Mouse (Mus musculus): Measurements from ENCODE around the gene AI467606. TPM values are rescaled to one million over a fixed set of nuclear protein-coding genes. Genes with fewer than 3 reads are reported as not detected.

The AI467606 gene
- total and polyA plus RNA-seq, 2 experiments from 2014 or later, result 0.68 to 1.0 TPM

- Histone ChIP-seq H3K9ac (replicated peaks; ENCODE audit: low read length) (no peak within 1 kb of the TSS), H3K4me1 (ENCODE audit: insufficient read depth, low read length) (no peaks in the 10 kb centered on the region), H3K36me3 (ENCODE audit: insufficient read depth, low read length) (no peaks in the 10 kb centered on the region), H3K9me3 (ENCODE audit: low read length) (no peaks in the 10 kb centered on the region), H3K27me3 (ENCODE audit: insufficient read depth, low read length) (no peaks in the 10 kb centered on the region), H3K27ac (no peak within 1 kb of the TSS), H3K4me2 (ENCODE audit: low read depth, low read length) (no peak within 1 kb of the TSS), H3K4me3 (ENCODE audit: low read length) (no peak within 1 kb of the TSS)
- ATAC-seq, result no peak
- no peak for TF ChIP-seq CTCF (IDR thresholded peaks at IDR 0.05; ENCODE audit: low read depth)
- WGBS, result 60% methylated on average over 9 of the region's 9 CpGs
- no peak for DNase-seq (ENCODE audit: low spot score)
Observed at GRCm38 (mm10) chr7:127137262-127138017, 46.3 kb downstream of the AI467606 start, which contains the start of gene Spn. TSS of gene Spn (minus strand) at chr7:127137823.

DNA sequence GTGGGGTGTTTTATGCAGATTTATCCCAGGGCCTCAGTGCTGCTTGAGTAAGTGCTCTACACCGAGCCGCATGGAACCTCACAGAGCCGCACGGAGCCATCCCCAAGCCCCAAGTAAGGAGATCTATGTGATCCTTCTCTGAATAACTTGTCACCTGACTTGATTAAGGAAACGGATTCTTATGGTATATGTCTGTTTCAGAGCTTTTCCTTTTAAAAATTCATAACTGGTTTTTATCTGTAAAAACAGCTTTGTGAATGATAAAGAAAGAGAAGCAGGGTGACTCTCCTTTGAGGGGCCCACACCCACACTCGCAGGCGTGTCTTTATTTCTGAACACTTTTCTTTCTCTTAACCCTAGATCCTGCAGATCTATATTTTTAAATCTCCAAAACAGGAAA lies 47.9 kb downstream of the AI467606 start:
- Histone ChIP-seq H3K27ac (no peak overlapping the region), H3K4me1 (ENCODE audit: insufficient read depth, low read length) (no peaks in the 10 kb centered on the region), H3K9me3 (ENCODE audit: low read length) (no peaks in the 10 kb centered on the region), H3K4me3 (ENCODE audit: low read length) (no peak overlapping the region), H3K27me3 (ENCODE audit: insufficient read depth, low read length) (no peaks in the 10 kb centered on the region), H3K36me3 (ENCODE audit: insufficient read depth, low read length) (no peaks in the 10 kb centered on the region), H3K4me2 (ENCODE audit: low read depth, low read length) (no peak overlapping the region), H3K9ac (replicated peaks; ENCODE audit: low read length) (no peak overlapping the region)
- TF ChIP-seq CTCF (IDR thresholded peaks at IDR 0.05; ENCODE audit: low read depth), result no peak
- no peak for ATAC-seq
- WGBS, result 92% methylated on average over 7 of the region's 7 CpGs
- DNase-seq (ENCODE audit: low spot score), result no peak

- Histone ChIP-seq H3K36me3 (ENCODE audit: insufficient read depth, low read length) (no peaks in the 10 kb centered on the region), H3K27ac (no peak overlapping the region), H3K9me3 (ENCODE audit: low read length) (no peaks in the 10 kb centered on the region), H3K9ac (replicated peaks; ENCODE audit: low read length) (no peak overlapping the region), H3K4me3 (ENCODE audit: low read length) (no peak overlapping the region), H3K4me2 (ENCODE audit: low read depth, low read length) (no peak overlapping the region), H3K4me1 (ENCODE audit: insufficient read depth, low read length) (no peaks in the 10 kb centered on the region), H3K27me3 (ENCODE audit: insufficient read depth, low read length) (no peaks in the 10 kb centered on the region)
- ATAC-seq (no peak), DNase-seq (ENCODE audit: low spot score) (no peak)
- WGBS, result 55% methylated on average over 5 of the region's 5 CpGs
- no peak for TF ChIP-seq CTCF (IDR thresholded peaks at IDR 0.05; ENCODE audit: low read depth)
Observed at GRCm38 (mm10) chr7:127139562-127139961, 48.4 kb downstream of the AI467606 start.

GRCm38 (mm10) chr7:127140623-127141404 lies 49.7 kb downstream of the AI467606 start:
- no peaks in the 10 kb centered on the region for H3K36me3 ChIP-seq (ENCODE audit: insufficient read depth, low read length)
- no peaks in the 10 kb centered on the region for H3K9me3 ChIP-seq (ENCODE audit: low read length)
- no peak overlapping the region for H3K4me2 ChIP-seq (ENCODE audit: low read depth, low read length)
- H3K4me3 ChIP-seq (ENCODE audit: low read length), result no peak overlapping the region
- no peak overlapping the region for H3K27ac ChIP-seq
- DNase-seq (ENCODE audit: low spot score) (no peak), ATAC-seq (no peak)
- no peaks in the 10 kb centered on the region for H3K27me3 ChIP-seq (ENCODE audit: insufficient read depth, low read length)
- 65% methylated on average over 7 of the region's 7 CpGs for WGBS
- H3K4me1 ChIP-seq (ENCODE audit: insufficient read depth, low read length), result no peaks in the 10 kb centered on the region
- no peak overlapping the region for H3K9ac ChIP-seq (replicated peaks; ENCODE audit: low read length)
- peak; percentile 23; the same call in 1 of the 2 replicates for TF ChIP-seq CTCF (IDR thresholded peaks at IDR 0.05; ENCODE audit: low read depth)

DNA sequence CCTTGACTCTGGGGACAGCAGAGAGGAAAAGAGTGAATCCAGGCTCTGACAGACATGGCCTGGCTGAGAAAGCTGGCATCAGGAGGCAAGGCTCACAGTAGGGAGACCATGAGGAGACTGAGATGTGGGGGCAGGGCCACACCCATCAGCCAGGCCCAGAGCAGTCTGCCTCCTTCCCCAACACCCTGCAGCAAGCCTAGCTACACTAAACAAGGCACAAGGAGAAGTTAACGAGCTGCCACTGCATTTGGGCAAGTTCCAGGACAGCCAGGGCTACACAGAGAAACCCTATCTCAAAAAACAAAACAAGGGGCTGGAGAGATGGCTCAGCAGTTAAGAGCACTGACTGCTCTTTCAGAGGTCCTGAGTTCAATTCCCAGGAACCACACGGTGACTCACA lies 51.1 kb downstream of the AI467606 start:
- Histone ChIP-seq H3K27me3 (ENCODE audit: insufficient read depth, low read length) (no peaks in the 10 kb centered on the region), H3K4me3 (ENCODE audit: low read length) (no peak overlapping the region), H3K9ac (replicated peaks; ENCODE audit: low read length) (no peak overlapping the region), H3K9me3 (ENCODE audit: low read length) (no peaks in the 10 kb centered on the region), H3K4me2 (ENCODE audit: low read depth, low read length) (no peak overlapping the region), H3K36me3 (ENCODE audit: insufficient read depth, low read length) (no peaks in the 10 kb centered on the region), H3K4me1 (ENCODE audit: insufficient read depth, low read length) (no peaks in the 10 kb centered on the region), H3K27ac (no peak overlapping the region)
- DNase-seq (ENCODE audit: low spot score) (no peak), ATAC-seq (no peak)
- WGBS, result 44% methylated on average over 2 of the region's 2 CpGs
- no peak for TF ChIP-seq CTCF (IDR thresholded peaks at IDR 0.05; ENCODE audit: low read depth)

DNA sequence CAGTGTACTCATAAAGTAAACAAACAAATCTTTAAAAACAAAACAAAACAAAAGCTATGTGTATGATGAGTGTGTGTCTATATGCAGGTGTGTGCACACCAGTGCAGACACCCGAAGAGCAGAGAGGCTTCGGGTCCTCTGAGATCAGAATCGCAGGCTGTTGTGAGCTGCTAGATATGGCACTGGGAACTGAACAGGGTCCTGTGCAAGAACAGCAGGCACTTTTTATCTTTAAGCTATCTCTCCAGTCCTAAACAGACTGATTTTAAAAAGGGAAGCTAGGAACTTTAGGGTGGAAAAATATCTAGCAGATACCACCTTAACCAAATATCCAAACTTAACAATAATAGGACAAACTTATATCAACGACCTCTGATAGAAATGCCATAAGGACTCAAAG lies 51.5 kb downstream of the AI467606 start:
- Histone ChIP-seq H3K4me2 (ENCODE audit: low read depth, low read length) (no peak overlapping the region), H3K36me3 (ENCODE audit: insufficient read depth, low read length) (no peaks in the 10 kb centered on the region), H3K9ac (replicated peaks; ENCODE audit: low read length) (no peak overlapping the region), H3K4me1 (ENCODE audit: insufficient read depth, low read length) (no peaks in the 10 kb centered on the region), H3K27ac (no peak overlapping the region), H3K9me3 (ENCODE audit: low read length) (no peaks in the 10 kb centered on the region), H3K4me3 (ENCODE audit: low read length) (no peak overlapping the region), H3K27me3 (ENCODE audit: insufficient read depth, low read length) (no peaks in the 10 kb centered on the region)
- DNase-seq (ENCODE audit: low spot score) (no peak), ATAC-seq (no peak)
- TF ChIP-seq CTCF (IDR thresholded peaks at IDR 0.05; ENCODE audit: low read depth), result no peak
- 93% methylated on average over 4 of the region's 4 CpGs for WGBS

Small RNA genes within 50 kb of the gene (microRNA-seq; reads per million reads assigned to microRNA genes)
- gene Gm44343, result 0 reads per million in 2 experiments

Other genes starting within 250 kb of the AI467606 start
- 40.5 and 57.3 TPM in 2 replicates for gene Doc2a, start 243.9 kb upstream of the AI467606 start, total RNA-seq (2014; rRNA removed)
- 31.3 and 37.6 TPM in 2 replicates for gene Doc2a, start 243.9 kb upstream of the AI467606 start, polyA plus RNA-seq (2015; fragmentation: Nextera tagmentation; extraction: Ambion mirVana)
- 4.3 and 9.4 TPM in 2 replicates for gene Hirip3, start 229.4 kb upstream of the AI467606 start, total RNA-seq (2014; rRNA removed)
- gene Hirip3, start 229.4 kb upstream of the AI467606 start, polyA plus RNA-seq (2015; fragmentation: Nextera tagmentation; extraction: Ambion mirVana), result 20.6 and 21.1 TPM in 2 replicates
- 61.0 and 66.9 TPM in 2 replicates for gene Ino80e, start 229.0 kb upstream of the AI467606 start, total RNA-seq (2014; rRNA removed)
- 85.2 and 85.5 TPM in 2 replicates for gene Ino80e, start 229.0 kb upstream of the AI467606 start, polyA plus RNA-seq (2015; fragmentation: Nextera tagmentation; extraction: Ambion mirVana)
- gene Taok2, start 206.7 kb upstream of the AI467606 start, total RNA-seq (2014; rRNA removed), result 140 and 143 TPM in 2 replicates
- 41.0 and 43.7 TPM in 2 replicates for gene Taok2, start 206.7 kb upstream of the AI467606 start, polyA plus RNA-seq (2015; fragmentation: Nextera tagmentation; extraction: Ambion mirVana)
- gene Tmem219, start 168.4 kb upstream of the AI467606 start, total RNA-seq (2014; rRNA removed), result 45.9 and 47.0 TPM in 2 replicates
- 35.1 and 39.1 TPM in 2 replicates for gene Tmem219, start 168.4 kb upstream of the AI467606 start, polyA plus RNA-seq (2015; fragmentation: Nextera tagmentation; extraction: Ambion mirVana)
- gene Kctd13, start 162.5 kb upstream of the AI467606 start, total RNA-seq (2014; rRNA removed), result 113 and 128 TPM in 2 replicates
- gene Kctd13, start 162.5 kb upstream of the AI467606 start, polyA plus RNA-seq (2015; fragmentation: Nextera tagmentation; extraction: Ambion mirVana), result 124 and 129 TPM in 2 replicates
- 35.7 and 58.1 TPM in 2 replicates for gene Asphd1, start 141.8 kb upstream of the AI467606 start, total RNA-seq (2014; rRNA removed)
- gene Asphd1, start 141.8 kb upstream of the AI467606 start, polyA plus RNA-seq (2015; fragmentation: Nextera tagmentation; extraction: Ambion mirVana), result 15.9 and 16.0 TPM in 2 replicates
- gene Sez6l2, start 140.8 kb upstream of the AI467606 start, total RNA-seq (2014; rRNA removed), result 253 and 282 TPM in 2 replicates
- 58.8 and 66.5 TPM in 2 replicates for gene Sez6l2, start 140.8 kb upstream of the AI467606 start, polyA plus RNA-seq (2015; fragmentation: Nextera tagmentation; extraction: Ambion mirVana)
- gene Cdipt, start 115.4 kb upstream of the AI467606 start, total RNA-seq (2014; rRNA removed), result 203 and 240 TPM in 2 replicates
- gene Cdipt, start 115.4 kb upstream of the AI467606 start, polyA plus RNA-seq (2015; fragmentation: Nextera tagmentation; extraction: Ambion mirVana), result 146 and 150 TPM in 2 replicates
- 0.31 TPM in 1 of 2 replicates, not detected in the other for gene Cdiptos, start 115.3 kb upstream of the AI467606 start, total RNA-seq (2014; rRNA removed)
- gene Cdiptos, start 115.3 kb upstream of the AI467606 start, polyA plus RNA-seq (2015; fragmentation: Nextera tagmentation; extraction: Ambion mirVana), result 0.95 and 1.4 TPM in 2 replicates
- 6.5 and 6.9 TPM in 2 replicates for gene Mvp, start 76.7 kb upstream of the AI467606 start, total RNA-seq (2014; rRNA removed)
- 5.5 and 5.8 TPM in 2 replicates for gene Mvp, start 76.7 kb upstream of the AI467606 start, polyA plus RNA-seq (2015; fragmentation: Nextera tagmentation; extraction: Ambion mirVana)
- 1.2 TPM in 1 of 2 replicates, not detected in the other for gene Pagr1b, start 74.9 kb upstream of the AI467606 start, total RNA-seq (2014; rRNA removed)
- gene Pagr1b, start 74.9 kb upstream of the AI467606 start, polyA plus RNA-seq (2015; fragmentation: Nextera tagmentation; extraction: Ambion mirVana), result 0.49 and 1.5 TPM in 2 replicates
- 11.1 and 30.3 TPM in 2 replicates for gene Pagr1a, start 74.0 kb upstream of the AI467606 start, total RNA-seq (2014; rRNA removed)
- gene Pagr1a, start 74.0 kb upstream of the AI467606 start, polyA plus RNA-seq (2015; fragmentation: Nextera tagmentation; extraction: Ambion mirVana), result 31.2 and 48.6 TPM in 2 replicates
- gene Gm42742, start 70.3 kb upstream of the AI467606 start, total RNA-seq (2014; rRNA removed), result 7.1 and 40.2 TPM in 2 replicates
- 47.7 and 60.2 TPM in 2 replicates for gene Gm42742, start 70.3 kb upstream of the AI467606 start, polyA plus RNA-seq (2015; fragmentation: Nextera tagmentation; extraction: Ambion mirVana)
- gene Prrt2, start 70.1 kb upstream of the AI467606 start, total RNA-seq (2014; rRNA removed), result 138 and 144 TPM in 2 replicates
- 79.0 and 99.9 TPM in 2 replicates for gene Prrt2, start 70.1 kb upstream of the AI467606 start, polyA plus RNA-seq (2015; fragmentation: Nextera tagmentation; extraction: Ambion mirVana)
- 222 and 237 TPM in 2 replicates for gene Maz, start 64.3 kb upstream of the AI467606 start, total RNA-seq (2014; rRNA removed)
- 69.3 and 70.5 TPM in 2 replicates for gene Maz, start 64.3 kb upstream of the AI467606 start, polyA plus RNA-seq (2015; fragmentation: Nextera tagmentation; extraction: Ambion mirVana)
- gene Kif22, start 48.9 kb upstream of the AI467606 start, total RNA-seq (2014; rRNA removed), result 8.1 and 9.1 TPM in 2 replicates
- 24.5 and 29.3 TPM in 2 replicates for gene Kif22, start 48.9 kb upstream of the AI467606 start, polyA plus RNA-seq (2015; fragmentation: Nextera tagmentation; extraction: Ambion mirVana)
- gene Zg16, start 4.0 kb upstream of the AI467606 start, total RNA-seq (2014; rRNA removed), result not detected in 2 replicates
- gene Zg16, start 4.0 kb upstream of the AI467606 start, polyA plus RNA-seq (2015; fragmentation: Nextera tagmentation; extraction: Ambion mirVana), result not detected in 2 replicates
- gene Qprt, start 30.9 kb downstream of the AI467606 start, total RNA-seq (2014; rRNA removed), result 1.0 and 2.0 TPM in 2 replicates
- gene Qprt, start 30.9 kb downstream of the AI467606 start, polyA plus RNA-seq (2015; fragmentation: Nextera tagmentation; extraction: Ambion mirVana), result 1.7 and 1.8 TPM in 2 replicates
- 0.11 and 0.21 TPM in 2 replicates for gene Spn, start 46.5 kb downstream of the AI467606 start, total RNA-seq (2014; rRNA removed)
- gene Spn, start 46.5 kb downstream of the AI467606 start, polyA plus RNA-seq (2015; fragmentation: Nextera tagmentation; extraction: Ambion mirVana), result 0.05 and 0.09 TPM in 2 replicates
- 59.7 and 75.0 TPM in 2 replicates for gene Cd2bp2, start 104.7 kb downstream of the AI467606 start, total RNA-seq (2014; rRNA removed)
- gene Cd2bp2, start 104.7 kb downstream of the AI467606 start, polyA plus RNA-seq (2015; fragmentation: Nextera tagmentation; extraction: Ambion mirVana), result 57.0 and 62.3 TPM in 2 replicates
- 68.6 and 69.4 TPM in 2 replicates for gene Tbc1d10b, start 117.1 kb downstream of the AI467606 start, total RNA-seq (2014; rRNA removed)
- 25.4 and 28.1 TPM in 2 replicates for gene Tbc1d10b, start 117.1 kb downstream of the AI467606 start, polyA plus RNA-seq (2015; fragmentation: Nextera tagmentation; extraction: Ambion mirVana)
- gene Mylpf, start 117.5 kb downstream of the AI467606 start, total RNA-seq (2014; rRNA removed), result 15.5 TPM in 1 of 2 replicates, not detected in the other
- gene Mylpf, start 117.5 kb downstream of the AI467606 start, polyA plus RNA-seq (2015; fragmentation: Nextera tagmentation; extraction: Ambion mirVana), result 3.0 and 3.1 TPM in 2 replicates
- gene Zfp553, start 141.7 kb downstream of the AI467606 start, total RNA-seq (2014; rRNA removed), result 41.0 and 43.3 TPM in 2 replicates
- 31.7 and 33.9 TPM in 2 replicates for gene Zfp553, start 141.7 kb downstream of the AI467606 start, polyA plus RNA-seq (2015; fragmentation: Nextera tagmentation; extraction: Ambion mirVana)
- 4.6 and 5.0 TPM in 2 replicates for gene Sept1, start 141.8 kb downstream of the AI467606 start, total RNA-seq (2014; rRNA removed)
- gene Sept1, start 141.8 kb downstream of the AI467606 start, polyA plus RNA-seq (2015; fragmentation: Nextera tagmentation; extraction: Ambion mirVana), result 3.8 and 5.2 TPM in 2 replicates
- 101 and 108 TPM in 2 replicates for gene Zfp771, start 152.9 kb downstream of the AI467606 start, total RNA-seq (2014; rRNA removed)
- gene Zfp771, start 152.9 kb downstream of the AI467606 start, polyA plus RNA-seq (2015; fragmentation: Nextera tagmentation; extraction: Ambion mirVana), result 89.0 and 89.2 TPM in 2 replicates
- gene Dctpp1, start 169.3 kb downstream of the AI467606 start, total RNA-seq (2014; rRNA removed), result 94.1 and 102 TPM in 2 replicates
- 112 and 119 TPM in 2 replicates for gene Dctpp1, start 169.3 kb downstream of the AI467606 start, polyA plus RNA-seq (2015; fragmentation: Nextera tagmentation; extraction: Ambion mirVana)
- gene Sephs2, start 182.7 kb downstream of the AI467606 start, total RNA-seq (2014; rRNA removed), result 80.3 and 83.2 TPM in 2 replicates
- 79.9 and 83.9 TPM in 2 replicates for gene Sephs2, start 182.7 kb downstream of the AI467606 start, polyA plus RNA-seq (2015; fragmentation: Nextera tagmentation; extraction: Ambion mirVana)
- gene Itgal, start 204.9 kb downstream of the AI467606 start, total RNA-seq (2014; rRNA removed), result 0.11 TPM in 1 of 2 replicates, not detected in the other
- gene Itgal, start 204.9 kb downstream of the AI467606 start, polyA plus RNA-seq (2015; fragmentation: Nextera tagmentation; extraction: Ambion mirVana), result 0.10 and 0.26 TPM in 2 replicates

All from hindbrain, postnatal 0 days (tissue).